Mouse (Mus musculus): ENCODE measurements around the gene Gm20458. TPM values are rescaled to one million over a fixed set of nuclear protein-coding genes. Genes with fewer than 3 reads are reported as not detected.

Gm20458 gene
- total and polyA plus RNA-seq, 2 experiments: 0.46 to 14.2 TPM

DNA sequence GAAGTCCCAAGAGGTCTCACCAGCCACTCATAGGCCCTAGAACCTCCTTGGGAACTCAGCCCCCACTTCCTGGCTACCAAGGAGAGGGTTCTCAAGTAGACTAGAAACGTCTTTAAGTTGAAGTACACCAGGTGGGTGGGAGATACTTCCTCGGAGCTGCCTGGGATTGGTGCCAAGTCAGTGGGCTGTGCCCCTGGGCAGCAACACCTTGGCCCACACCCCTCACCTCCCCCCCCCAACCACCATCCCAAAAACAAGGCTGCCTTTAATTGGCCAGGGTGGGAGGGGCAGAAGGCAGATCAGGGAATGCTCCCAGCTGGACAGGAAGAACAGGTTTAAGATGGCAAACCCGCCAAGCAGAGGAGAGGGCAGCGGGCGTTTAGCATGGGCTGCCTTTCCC lies 20.5 kb upstream of the Gm20458 start:
- H3K4me3 ChIP-seq (ENCODE audit: insufficient read depth, low read depth, low read length): peak overlapping the region; percentile 75
- peaks cover 15% of the 10 kb centered on the region; the same call in 1 of the 2 replicates for H3K36me3 ChIP-seq (ENCODE audit: control insufficient read depth, insufficient read depth, low read length)
- 0 out of 2 replicates have a peak, but pooled peaks have one; percentile 1 for TF ChIP-seq CTCF (IDR thresholded peaks at IDR 0.05; ENCODE audit: low read depth, low read length)
- TF ChIP-seq POLR2A (IDR thresholded peaks at IDR 0.05; ENCODE audit: extremely low read depth, insufficient read depth, low read length): 0 out of 2 replicates have a peak, but pooled peaks have one; percentile 28
- H3K79me2 ChIP-seq (ENCODE audit: control insufficient read depth, insufficient read depth, low read length): peaks cover 44% of the 10 kb centered on the region
- WGBS: 15% methylated on average over 5 of the region's 5 CpGs
- H3K27ac ChIP-seq (replicated peaks; ENCODE audit: insufficient read depth, low read depth, low read length): peak overlapping the region; percentile 80; the same call in 1 of the 2 replicates
- H3K4me1 ChIP-seq (ENCODE audit: control insufficient read depth, insufficient read depth, low read length): peaks cover 15% of the 10 kb centered on the region; the same call in 1 of the 2 replicates
- H3K27me3 ChIP-seq (ENCODE audit: control insufficient read depth, insufficient read depth, low read length): no peaks in the 10 kb centered on the region
- H3K9ac ChIP-seq (ENCODE audit: low read depth, low read length): peak overlapping the region; percentile 37
- peak; percentile 60 for DNase-seq (ENCODE audit: extremely low read depth, low read depth, low spot score)

DNA sequence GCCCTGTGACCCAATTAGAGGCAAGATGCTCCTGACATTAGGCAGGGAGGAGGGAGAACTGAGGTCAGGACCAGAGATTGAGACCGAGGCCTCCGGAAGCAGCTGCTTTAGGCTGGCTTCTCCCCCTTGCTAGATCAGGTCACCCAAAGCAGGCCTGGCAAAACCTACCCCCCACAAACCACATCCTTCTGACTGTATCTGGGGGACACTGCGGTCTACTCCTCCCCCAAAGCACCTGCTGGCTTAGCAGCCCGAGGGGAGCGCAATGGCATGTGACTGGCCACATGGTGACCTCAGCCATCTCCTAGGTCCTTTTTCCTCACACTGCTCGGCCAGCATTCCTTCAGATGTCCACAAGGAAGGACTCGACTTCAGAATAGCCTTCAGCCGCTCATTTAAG lies 19.6 kb upstream of the Gm20458 start:
- TF ChIP-seq POLR2A (IDR thresholded peaks at IDR 0.05; ENCODE audit: extremely low read depth, insufficient read depth, low read length) (peak; percentile 44; the same call in 1 of the 2 replicates), CTCF (IDR thresholded peaks at IDR 0.05; ENCODE audit: low read depth, low read length) (peak; percentile 2; the same call in 1 of the 2 replicates)
- DNase-seq (ENCODE audit: extremely low read depth, low read depth, low spot score): peak; percentile 52
- no peaks in the 10 kb centered on the region for H3K27me3 ChIP-seq (ENCODE audit: control insufficient read depth, insufficient read depth, low read length)
- H3K4me3 ChIP-seq (ENCODE audit: insufficient read depth, low read depth, low read length): peak overlapping the region; percentile 75
- H3K9ac ChIP-seq (ENCODE audit: low read depth, low read length): peak overlapping the region; percentile 91
- WGBS: 12% methylated on average over 8 of the region's 8 CpGs
- peak overlapping the region; percentile 80 for H3K27ac ChIP-seq (replicated peaks; ENCODE audit: insufficient read depth, low read depth, low read length)
- H3K36me3 ChIP-seq (ENCODE audit: control insufficient read depth, insufficient read depth, low read length): peaks cover 15% of the 10 kb centered on the region; the same call in 1 of the 2 replicates
- peaks cover 39% of the 10 kb centered on the region for H3K79me2 ChIP-seq (ENCODE audit: control insufficient read depth, insufficient read depth, low read length)
- H3K4me1 ChIP-seq (ENCODE audit: control insufficient read depth, insufficient read depth, low read length): peaks cover 11% of the 10 kb centered on the region; the same call in 1 of the 2 replicates

DNA sequence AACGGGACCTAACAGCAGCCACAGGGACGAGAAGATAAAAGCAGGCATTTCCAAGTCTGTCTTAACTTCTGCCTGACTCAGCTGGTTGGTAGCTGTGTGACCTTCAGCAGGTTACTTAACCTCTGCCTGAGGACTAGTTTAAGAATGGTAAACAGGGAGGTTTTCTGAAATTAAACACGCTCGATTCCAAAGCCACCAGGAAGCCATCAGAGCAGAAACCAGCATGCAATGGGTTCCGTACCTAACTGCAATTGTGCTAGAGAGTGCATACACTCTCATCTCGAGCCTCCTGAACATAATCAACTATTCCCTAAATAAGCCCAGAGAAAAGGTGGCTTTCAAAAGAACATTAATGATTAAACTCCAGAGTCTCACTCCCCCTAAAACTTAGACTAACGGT lies 19.0 kb upstream of the Gm20458 start:
- Histone ChIP-seq H3K79me2 (ENCODE audit: control insufficient read depth, insufficient read depth, low read length) (peaks cover 33% of the 10 kb centered on the region), H3K9ac (ENCODE audit: low read depth, low read length) (peak overlapping the region; percentile 91), H3K27ac (replicated peaks; ENCODE audit: insufficient read depth, low read depth, low read length) (peak overlapping the region; percentile 80), H3K36me3 (ENCODE audit: control insufficient read depth, insufficient read depth, low read length) (peaks cover 15% of the 10 kb centered on the region; the same call in 1 of the 2 replicates), H3K4me1 (ENCODE audit: control insufficient read depth, insufficient read depth, low read length) (peaks cover 9% of the 10 kb centered on the region; the same call in 1 of the 2 replicates), H3K27me3 (ENCODE audit: control insufficient read depth, insufficient read depth, low read length) (no peaks in the 10 kb centered on the region), H3K4me3 (ENCODE audit: insufficient read depth, low read depth, low read length) (peak overlapping the region; percentile 75)
- WGBS: 20% methylated on average over 7 of the region's 7 CpGs
- TF ChIP-seq POLR2A (IDR thresholded peaks at IDR 0.05; ENCODE audit: extremely low read depth, insufficient read depth, low read length) (0 out of 2 replicates have a peak, but pooled peaks have one; percentile 20), CTCF (IDR thresholded peaks at IDR 0.05; ENCODE audit: low read depth, low read length) (no peak)
- DNase-seq (ENCODE audit: extremely low read depth, low read depth, low spot score): peak; percentile 51

DNA sequence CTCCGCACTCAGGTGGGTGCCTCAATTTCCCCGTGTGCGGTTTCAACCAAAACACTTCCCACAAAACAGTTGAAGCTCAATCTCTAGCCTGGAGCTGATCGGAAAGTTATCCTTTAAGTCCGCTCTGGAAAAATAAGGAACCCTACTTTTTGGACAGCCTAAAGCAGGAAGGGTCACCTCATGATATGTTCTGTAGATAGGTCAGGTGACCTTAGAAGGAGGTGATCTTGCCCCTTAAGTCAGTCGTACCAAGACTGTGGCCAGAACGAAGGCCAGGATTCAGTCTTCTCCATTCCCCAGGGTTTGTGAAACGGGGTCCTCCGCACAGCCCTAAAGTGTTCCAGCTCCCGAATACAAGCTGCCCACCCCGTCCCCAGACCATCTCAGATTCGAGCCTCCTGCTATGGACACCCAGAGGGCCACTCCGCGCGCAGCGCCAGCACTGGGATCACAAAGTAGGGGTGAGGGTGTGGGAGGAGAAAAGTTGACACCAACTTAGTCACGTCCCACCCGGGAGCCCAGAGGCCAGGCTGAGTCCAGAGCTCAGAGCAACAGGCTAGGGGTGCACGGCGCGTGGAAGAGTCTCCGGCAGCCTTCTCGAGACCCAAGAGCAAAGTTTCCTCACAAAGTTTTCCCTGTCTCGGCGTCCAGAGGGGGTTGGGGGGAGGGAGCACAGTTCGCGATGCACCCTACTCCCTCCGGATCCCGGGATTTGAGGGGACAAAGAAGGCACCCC lies 18.3 kb upstream of the Gm20458 start:
- H3K36me3 ChIP-seq (ENCODE audit: control insufficient read depth, insufficient read depth, low read length): peaks cover 15% of the 10 kb centered on the region; the same call in 1 of the 2 replicates
- H3K4me1 ChIP-seq (ENCODE audit: control insufficient read depth, insufficient read depth, low read length): peaks cover 10% of the 10 kb centered on the region; the same call in 1 of the 2 replicates
- peak overlapping the region; percentile 80 for H3K27ac ChIP-seq (replicated peaks; ENCODE audit: insufficient read depth, low read depth, low read length)
- TF ChIP-seq POLR2A (IDR thresholded peaks at IDR 0.05; ENCODE audit: extremely low read depth, insufficient read depth, low read length) (no peak), CTCF (IDR thresholded peaks at IDR 0.05; ENCODE audit: low read depth, low read length) (no peak; the same call in 1 of the 2 replicates)
- H3K79me2 ChIP-seq (ENCODE audit: control insufficient read depth, insufficient read depth, low read length): peaks cover 27% of the 10 kb centered on the region
- WGBS: 1% methylated on average over 29 of the region's 29 CpGs
- DNase-seq (ENCODE audit: extremely low read depth, low read depth, low spot score): peak; percentile 43
- peak overlapping the region; percentile 91 for H3K9ac ChIP-seq (ENCODE audit: low read depth, low read length)
- H3K27me3 ChIP-seq (ENCODE audit: control insufficient read depth, insufficient read depth, low read length): no peaks in the 10 kb centered on the region
- peak overlapping the region; percentile 75 for H3K4me3 ChIP-seq (ENCODE audit: insufficient read depth, low read depth, low read length)

DNA sequence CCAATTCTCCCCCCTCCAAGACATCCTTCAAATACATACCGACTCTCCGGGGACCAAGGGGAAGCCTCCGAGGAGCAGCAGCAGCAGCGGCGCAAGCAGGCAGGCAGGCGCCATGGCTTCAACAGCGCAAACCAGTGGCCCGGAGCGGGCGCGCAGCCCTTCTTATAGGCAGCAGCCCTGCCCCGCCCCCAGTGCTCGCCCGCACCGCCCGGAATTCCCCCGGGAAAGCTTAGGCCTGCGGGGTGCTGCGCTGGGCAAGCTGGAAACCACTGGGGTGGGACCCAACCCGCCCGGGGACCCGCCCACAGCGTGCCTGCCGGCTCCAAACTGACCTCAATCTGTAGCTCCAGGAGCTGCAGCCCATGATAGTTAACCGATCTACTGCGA lies 17.7 kb upstream of the Gm20458 start:
- Histone ChIP-seq H3K4me1 (ENCODE audit: control insufficient read depth, insufficient read depth, low read length) (peaks cover 7% of the 10 kb centered on the region), H3K9ac (ENCODE audit: low read depth, low read length) (peak overlapping the region; percentile 91), H3K36me3 (ENCODE audit: control insufficient read depth, insufficient read depth, low read length) (peaks cover 15% of the 10 kb centered on the region; the same call in 1 of the 2 replicates), H3K79me2 (ENCODE audit: control insufficient read depth, insufficient read depth, low read length) (peaks cover 27% of the 10 kb centered on the region), H3K4me3 (ENCODE audit: insufficient read depth, low read depth, low read length) (peak overlapping the region; percentile 75), H3K27ac (replicated peaks; ENCODE audit: insufficient read depth, low read depth, low read length) (peak overlapping the region; percentile 80), H3K27me3 (ENCODE audit: control insufficient read depth, insufficient read depth, low read length) (no peaks in the 10 kb centered on the region)
- DNase-seq (ENCODE audit: extremely low read depth, low read depth, low spot score): peak; percentile 87
- TF ChIP-seq CTCF (IDR thresholded peaks at IDR 0.05; ENCODE audit: low read depth, low read length) (no peak; the same call in 1 of the 2 replicates), POLR2A (IDR thresholded peaks at IDR 0.05; ENCODE audit: extremely low read depth, insufficient read depth, low read length) (peak; percentile 99)
- WGBS: 2% methylated on average over 26 of the region's 26 CpGs
